Mouse (Mus musculus): ENCODE measurements around the gene Aak1.

GRCm38 (mm10) chr6:87008887-87009286, 159.6 kb downstream of the Aak1 start, which contains the start of gene Nfu1:
- no peak for TF ChIP-seq CTCF (IDR thresholded peaks at IDR 0.05; ENCODE audit: borderline replicate concordance, control insufficient read depth, extremely low read depth, insufficient read depth, low read length, poor library complexity)
- no peak for TF ChIP-seq POLR2A (IDR thresholded peaks at IDR 0.05; ENCODE audit: control insufficient read depth, extremely low read depth, insufficient read depth, low read length, poor library complexity)

Data from thymus, adult 2 months (tissue).